Comparison of ENCODE assay signal across 25 mouse cellular contexts in genomic region chr2:113637540-113637939, GRCm38 (mm10).
DNase-seq lines count a peak whose midpoint lies in the region; ATAC-seq and TF ChIP-seq lines count a peak whose summit lies in the region.
"Had no signal": no experiment of that assay in that cellular context is flagged by ENCODE, and none has a peak within 500 bp of the region (broad histone marks: within the 10 kb centered on the region; RNA-seq: fewer than 3 reads in every experiment).

No protein-coding gene starts in this region.

- no peak overlapping the region for H3K4me2 ChIP-seq in heart, embryonic 11.5 days
- no peak overlapping the region for H3K4me2 ChIP-seq in forebrain, embryonic 11.5 days (ENCODE audit: low read depth, low read length, severe bottlenecking)
- H3K4me2 ChIP-seq: embryonic facial prominence, embryonic 12.5 days; forebrain, embryonic 13.5 days; forebrain, embryonic 15.5 days had no signal

- no peak for TF ChIP-seq POLR2A in embryonic fibroblast, embryonic 13.5 days (IDR thresholded peaks at IDR 0.05; ENCODE audit: low read depth, low read length)
- TF ChIP-seq POLR2A in thymus, adult 2 months (IDR thresholded peaks at IDR 0.05; ENCODE audit: control insufficient read depth, extremely low read depth, insufficient read depth, low read length, poor library complexity): no peak

- no peak overlapping the region for H3K9ac ChIP-seq in heart, embryonic 11.5 days (ENCODE audit: low read depth, low read length)
- H3K9ac ChIP-seq in forebrain, embryonic 11.5 days (ENCODE audit: low read length): no peak overlapping the region
- H3K9ac ChIP-seq: embryonic facial prominence, embryonic 12.5 days; forebrain, embryonic 13.5 days; forebrain, embryonic 15.5 days; forebrain, postnatal 0 days had no signal

- no peaks in the 10 kb centered on the region for H3K36me3 ChIP-seq in heart, embryonic 11.5 days (ENCODE audit: control insufficient read depth, insufficient read depth, low read length)
- no peaks in the 10 kb centered on the region for H3K36me3 ChIP-seq in forebrain, embryonic 11.5 days (ENCODE audit: control insufficient read depth, insufficient read depth, low read length)
- H3K36me3 ChIP-seq in thymus, adult 2 months (ENCODE audit: control insufficient read depth, insufficient read depth, low read length): no peaks in the 10 kb centered on the region
- H3K36me3 ChIP-seq: embryonic facial prominence, embryonic 10.5 days; embryonic facial prominence, embryonic 12.5 days; forebrain, embryonic 10.5 days; forebrain, embryonic 15.5 days; G1E had no signal

- no peak overlapping the region for H3K27ac ChIP-seq in heart, embryonic 11.5 days (ENCODE audit: low read depth, low read length)
- peak overlapping the region; percentile 61; the same call in 1 of the 2 replicates for H3K27ac ChIP-seq in embryonic fibroblast, embryonic 13.5 days (ENCODE audit: insufficient read depth, low read length)
- no peak overlapping the region for H3K27ac ChIP-seq in forebrain, embryonic 11.5 days (ENCODE audit: low read depth, low read length)
- H3K27ac ChIP-seq in thymus, adult 2 months (ENCODE audit: control insufficient read depth, insufficient read depth, low read length): no peak overlapping the region
- H3K27ac ChIP-seq: embryonic facial prominence, embryonic 10.5 days; embryonic facial prominence, embryonic 12.5 days; forebrain, embryonic 10.5 days; forebrain, embryonic 13.5 days; forebrain, embryonic 15.5 days had no signal

- 93% methylated on average over 2 of the region's 2 CpGs for WGBS in heart, embryonic 11.5 days (ENCODE audit: insufficient replicate concordance)
- 95% methylated on average over 2 of the region's 2 CpGs for WGBS in forebrain, embryonic 11.5 days
- WGBS in thymus, adult 2 months: 93% methylated on average over 2 of the region's 2 CpGs

- H3K4me1 ChIP-seq in heart, embryonic 11.5 days (ENCODE audit: control insufficient read depth, insufficient read depth, low read length): no peaks in the 10 kb centered on the region
- peaks cover 4% of the 10 kb centered on the region for H3K4me1 ChIP-seq in embryonic fibroblast, embryonic 13.5 days (ENCODE audit: control insufficient read depth, insufficient read depth, low read length)
- H3K4me1 ChIP-seq in forebrain, embryonic 11.5 days (replicated peaks; ENCODE audit: control insufficient read depth, insufficient read depth, low read length): no peaks in the 10 kb centered on the region
- H3K4me1 ChIP-seq in thymus, adult 2 months (replicated peaks; ENCODE audit: control insufficient read depth, insufficient read depth, low read length): no peaks in the 10 kb centered on the region
- H3K4me1 ChIP-seq: embryonic facial prominence, embryonic 10.5 days; embryonic facial prominence, embryonic 12.5 days; forebrain, embryonic 10.5 days; forebrain, embryonic 13.5 days; forebrain, embryonic 15.5 days had no signal

- H3K27me3 ChIP-seq in heart, embryonic 11.5 days (ENCODE audit: control insufficient read depth, insufficient read depth, low read length): no peaks in the 10 kb centered on the region
- no peaks in the 10 kb centered on the region for H3K27me3 ChIP-seq in forebrain, embryonic 11.5 days (ENCODE audit: control insufficient read depth, insufficient read depth, low read length)
- no peaks in the 10 kb centered on the region for H3K27me3 ChIP-seq in thymus, adult 2 months (ENCODE audit: control insufficient read depth, insufficient read depth, low read length)
- H3K27me3 ChIP-seq: CH12.LX; embryonic facial prominence, embryonic 12.5 days; forebrain, embryonic 13.5 days; forebrain, embryonic 15.5 days; Patski had no signal

- no peaks in the 10 kb centered on the region for H3K9me3 ChIP-seq in heart, embryonic 11.5 days (replicated peaks; ENCODE audit: control insufficient read depth, low read length)
- H3K9me3 ChIP-seq in forebrain, embryonic 11.5 days (ENCODE audit: control insufficient read depth, low read length): no peaks in the 10 kb centered on the region
- H3K9me3 ChIP-seq: embryonic facial prominence, embryonic 10.5 days; embryonic facial prominence, embryonic 12.5 days; forebrain, embryonic 10.5 days; forebrain, embryonic 13.5 days; forebrain, embryonic 15.5 days had no signal

- no peak for ATAC-seq in heart, embryonic 11.5 days (replicated peaks; ENCODE audit: insufficient number of reproducible peaks, low FRiP score, low TSS enrichment)
- no peak for ATAC-seq in forebrain, embryonic 11.5 days (replicated peaks; ENCODE audit: low FRiP score)
- ATAC-seq: activated CD4-positive, CD25-positive, alpha-beta regulatory T cell, adult 4 months; CD4-positive, CD25-positive, alpha-beta regulatory T cell, adult 4 months; forebrain, embryonic 13.5 days; forebrain, embryonic 15.5 days; forebrain, postnatal 0 days; Patski had no signal

- no peak for TF ChIP-seq CTCF in embryonic fibroblast, embryonic 13.5 days (IDR thresholded peaks at IDR 0.05; ENCODE audit: borderline replicate concordance, insufficient read depth, low read length)
- no peak for TF ChIP-seq CTCF in thymus, adult 2 months (IDR thresholded peaks at IDR 0.05; ENCODE audit: borderline replicate concordance, control insufficient read depth, extremely low read depth, insufficient read depth, low read length, poor library complexity)

- H3K4me3 ChIP-seq in heart, embryonic 11.5 days (ENCODE audit: low read depth, low read length): no peak overlapping the region
- no peak overlapping the region for H3K4me3 ChIP-seq in embryonic fibroblast, embryonic 13.5 days (ENCODE audit: insufficient read depth, low read length)
- no peak overlapping the region for H3K4me3 ChIP-seq in forebrain, embryonic 11.5 days (ENCODE audit: low read depth, low read length)
- H3K4me3 ChIP-seq in thymus, adult 2 months (ENCODE audit: control insufficient read depth, insufficient read depth, low read length): no peak overlapping the region
- H3K4me3 ChIP-seq: embryonic facial prominence, embryonic 10.5 days; embryonic facial prominence, embryonic 12.5 days; erythroblast, embryonic 14.5 days; forebrain, embryonic 10.5 days; forebrain, embryonic 13.5 days; forebrain, embryonic 15.5 days had no signal

- DNase-seq in heart, adult 11 months: peak; percentile 8
- no peak for DNase-seq in forebrain, embryonic 11.5 days (ENCODE audit: low spot score)
- DNase-seq in thymus, adult 2 months: no peak
- DNase-seq: adrenal gland, adult 8-10 months; adrenal gland, postnatal 14 days; adrenal gland, postnatal 36 days; cerebellum, adult 11-12 months; cerebellum, adult 2 months; cerebellum, adult 9-10 months; cerebellum, postnatal 10 days; cerebellum, postnatal 25 days; forebrain, postnatal 0 days had no signal
